Mouse (Mus musculus) brain, embryonic 14.5 days (tissue): ENCODE results near the gene Rbpj.

Experiments used
- CTCF ChIP-seq: fragments of 200-500 bp; IDR thresholded peaks from 2 replicates; pipeline ENCODE4 v1.5.1; 2012; ENCODE audit warnings: inconsistent platforms, mild to moderate bottlenecking, moderate library complexity, borderline replicate concordance; ENCODE audit not compliant: insufficient read depth, insufficient read length; ENCODE audit errors: extremely low read depth
- POLR2A ChIP-seq: fragments of 200-500 bp; IDR thresholded peaks from 2 replicates; pipeline ENCODE4 v1.6.1; 2012; ENCODE audit warnings: mild to moderate bottlenecking, inconsistent platforms, borderline replicate concordance; ENCODE audit not compliant: poor library complexity, insufficient read depth, insufficient read length, severe bottlenecking; ENCODE audit errors: extremely low read depth

GRCm38 (mm10) chr5:53584069-53584767 is 118.3 kb downstream of the Rbpj start:
- TF ChIP-seq CTCF, result no peak
- TF ChIP-seq POLR2A, result no peak
